Mouse (Mus musculus) kidney, postnatal 0 days (tissue): ENCODE data around the gene Sec14l2. TPM values are rescaled to one million over a fixed set of nuclear protein-coding genes. Genes with fewer than 3 reads are reported as not detected.
"Not testable (repeated sequence)": the region's sequence is repeated elsewhere in the genome, so short reads cannot be mapped to it uniquely, and the experiment has no call there.

Experiments used
- ATAC-seq: fragments of 200-750 bp; cut with Nextera tagmentation; replicated peaks from 2 replicates; pipeline ENCODE4 v1.8.0; 2017; ENCODE audit warnings: low read depth, moderate number of reproducible peaks, moderate TSS enrichment, moderate library complexity; ENCODE audit not compliant: low FRiP score
- DNase-seq: peaks from one replicate; pipeline ENCODE4 v3.0.0-alpha.2; 2016; ENCODE audit warnings: low spot score
- H3K27ac ChIP-seq: fragments of 300-500 bp; sonication (generic); 2 replicates; pipeline ENCODE4 v1.5.1; 2014; ENCODE audit warnings: mild to moderate bottlenecking
- H3K27me3 ChIP-seq: fragments of 300-500 bp; sonication (generic); 2 replicates; pipeline ENCODE4 v1.6.1; 2014; ENCODE audit warnings: low read length, mixed read lengths; ENCODE audit not compliant: insufficient read depth
- H3K36me3 ChIP-seq: fragments of 300-500 bp; sonication (generic); 2 replicates; pipeline ENCODE4 v1.6.1; 2014; ENCODE audit warnings: low read length, mixed read lengths; ENCODE audit not compliant: insufficient read depth
- H3K4me1 ChIP-seq: fragments of 300-500 bp; sonication (generic); replicated peaks from 2 replicates; pipeline ENCODE4 v1.6.1; 2014; ENCODE audit warnings: antibody characterized with exemption, low read length, mixed read lengths; ENCODE audit not compliant: insufficient read depth
- H3K4me2 ChIP-seq: fragments of 300-500 bp; sonication (generic); 2 replicates; pipeline ENCODE4 v1.6.1; 2014; ENCODE audit warnings: mild to moderate bottlenecking, low read length, moderate library complexity, mixed read lengths
- H3K4me3 ChIP-seq: fragments of 300-500 bp; sonication (generic); replicated peaks from 2 replicates; pipeline ENCODE4 v1.5.1; 2014; ENCODE audit warnings: low read depth, low read length
- H3K9ac ChIP-seq: fragments of 300-500 bp; sonication (generic); 2 replicates; pipeline ENCODE4 v1.6.1; 2014; ENCODE audit warnings: low read depth, low read length
- H3K9me3 ChIP-seq: fragments of 300-500 bp; sonication (generic); replicated peaks from 2 replicates; pipeline ENCODE4 v1.6.1; 2016; ENCODE audit warnings: low read length, inconsistent platforms, mixed read lengths
- CTCF ChIP-seq: IDR thresholded peaks from 2 replicates; pipeline ENCODE4 v1.5.1; 2016; ENCODE audit warnings: antibody characterized with exemption, low read depth, mild to moderate bottlenecking, moderate library complexity
- WGBS: fragments of 180-500 bp; shearing (Covaris S2); extraction: QIAGEN DNeasy Blood & Tissue Kit; methylation state at CpG from one replicate; pipeline ENCODE4 v1.1.7; 2014; 5-methylcytosine and 5-hydroxymethylcytosine counted together
- polyA plus RNA-seq: library from polyadenylated mRNA; unstranded; fragments of >200 nt; fragmentation: Nextera tagmentation; extraction: Ambion mirVana; gene quantifications from 2 replicates; pipeline ENCODE4 v1.2.1, GENCODE M21; 2015

Gene Sec14l2
- polyA plus RNA-seq, 1 experiment from 2014 or later: 1.3 TPM

DNA sequence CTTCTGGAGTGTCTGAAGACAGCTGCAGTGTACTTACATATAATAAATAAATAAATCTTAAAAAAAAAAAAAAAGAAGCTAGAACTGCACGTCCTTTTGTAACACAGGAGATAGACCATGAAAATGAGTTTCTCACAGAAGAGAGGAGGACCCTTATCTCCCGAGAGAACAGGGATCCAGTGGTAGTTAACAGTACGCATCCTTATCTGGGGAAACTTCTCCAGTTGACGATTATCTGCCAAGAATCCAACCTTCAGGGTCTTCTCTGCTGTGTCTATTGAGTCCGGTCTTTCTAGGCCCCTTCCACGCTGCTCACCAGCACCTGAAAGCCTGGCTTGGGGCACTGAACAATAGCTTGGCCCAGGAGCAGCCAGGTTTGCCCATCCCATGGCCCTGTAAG is 9.2 kb downstream of the Sec14l2 start:
- WGBS: 79% methylated on average over 6 of the region's 6 CpGs
- DNase-seq (no peak), ATAC-seq (no peak)
- H3K9ac ChIP-seq: no peak overlapping the region
- H3K4me2 ChIP-seq: no peak overlapping the region
- no peaks in the 10 kb centered on the region for H3K9me3 ChIP-seq
- H3K4me3 ChIP-seq: no peak overlapping the region
- H3K4me1 ChIP-seq: peaks cover 11% of the 10 kb centered on the region; the same call in 1 of the 2 replicates
- H3K36me3 ChIP-seq: no peaks in the 10 kb centered on the region
- no peak overlapping the region for H3K27ac ChIP-seq
- no peaks in the 10 kb centered on the region for H3K27me3 ChIP-seq
- TF ChIP-seq CTCF: no peak

DNA sequence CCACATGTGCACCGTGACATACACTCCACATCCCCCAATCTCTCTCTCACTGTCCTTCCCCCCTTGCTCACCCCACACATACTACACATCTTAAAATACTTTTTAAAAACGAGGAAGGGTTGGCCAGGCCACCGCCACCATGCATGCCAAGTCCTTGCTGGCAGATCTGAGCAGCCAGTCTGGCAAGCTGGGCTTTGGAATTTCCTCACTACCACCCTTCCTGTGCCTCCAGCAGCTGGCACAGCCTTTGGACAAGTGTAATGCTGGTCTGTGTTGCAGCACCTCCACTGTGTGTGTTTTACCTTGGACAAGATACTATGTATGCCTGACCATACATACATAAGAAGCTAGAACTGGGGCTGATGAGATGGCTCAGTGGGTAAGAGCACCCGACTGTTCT is 9.7 kb downstream of the Sec14l2 start:
- Histone ChIP-seq H3K36me3 (no peaks in the 10 kb centered on the region), H3K27me3 (no peaks in the 10 kb centered on the region), H3K9me3 (no peaks in the 10 kb centered on the region), H3K4me3 (no peak overlapping the region), H3K4me1 (peaks cover 9% of the 10 kb centered on the region; the same call in 1 of the 2 replicates), H3K27ac (no peak overlapping the region), H3K9ac (no peak overlapping the region), H3K4me2 (no peak overlapping the region)
- WGBS: 86% methylated on average over 4 of the region's 4 CpGs
- no peak for TF ChIP-seq CTCF
- ATAC-seq: no peak
- no peak for DNase-seq

GRCm38 (mm10) chr11:4112861-4113260 is 10.4 kb downstream of the Sec14l2 start:
- ATAC-seq (no peak), DNase-seq (no peak)
- Histone ChIP-seq H3K9ac (no peak overlapping the region), H3K4me3 (no peak overlapping the region), H3K4me2 (no peak overlapping the region), H3K36me3 (no peaks in the 10 kb centered on the region), H3K9me3 (no peaks in the 10 kb centered on the region), H3K27me3 (no peaks in the 10 kb centered on the region), H3K4me1 (peaks cover 4% of the 10 kb centered on the region; the same call in 1 of the 2 replicates), H3K27ac (no peak overlapping the region)
- no peak for TF ChIP-seq CTCF
- WGBS: 59% methylated on average over 6 of the region's 6 CpGs

GRCm38 (mm10) chr11:4112033-4112432 is 11.2 kb downstream of the Sec14l2 start:
- no peak for DNase-seq
- no peak overlapping the region for H3K27ac ChIP-seq
- H3K9me3 ChIP-seq: no peaks in the 10 kb centered on the region

GRCm38 (mm10) chr11:4108691-4109090 is 14.5 kb downstream of the Sec14l2 start:
- ATAC-seq (no peak), DNase-seq (no peak)
- Histone ChIP-seq H3K27ac (no peak overlapping the region), H3K9me3 (no peaks in the 10 kb centered on the region), H3K9ac (no peak overlapping the region), H3K27me3 (no peaks in the 10 kb centered on the region), H3K36me3 (no peaks in the 10 kb centered on the region), H3K4me1 (no peaks in the 10 kb centered on the region), H3K4me2 (no peak overlapping the region), H3K4me3 (no peak overlapping the region)
- WGBS: 72% methylated on average over 7 of the region's 7 CpGs
- no peak for TF ChIP-seq CTCF

More at GRCm38 (mm10) chr11:4112033-4112432, 11.2 kb downstream of the Sec14l2 start:
- H3K4me3 ChIP-seq: no peak overlapping the region
- no peak overlapping the region for H3K9ac ChIP-seq
- no peaks in the 10 kb centered on the region for H3K36me3 ChIP-seq
- no peak overlapping the region for H3K4me2 ChIP-seq
- no peaks in the 10 kb centered on the region for H3K4me1 ChIP-seq
- no peak for ATAC-seq
- TF ChIP-seq CTCF: no peak
- WGBS: 89% methylated on average over 4 of the region's 4 CpGs
- no peaks in the 10 kb centered on the region for H3K27me3 ChIP-seq

DNA sequence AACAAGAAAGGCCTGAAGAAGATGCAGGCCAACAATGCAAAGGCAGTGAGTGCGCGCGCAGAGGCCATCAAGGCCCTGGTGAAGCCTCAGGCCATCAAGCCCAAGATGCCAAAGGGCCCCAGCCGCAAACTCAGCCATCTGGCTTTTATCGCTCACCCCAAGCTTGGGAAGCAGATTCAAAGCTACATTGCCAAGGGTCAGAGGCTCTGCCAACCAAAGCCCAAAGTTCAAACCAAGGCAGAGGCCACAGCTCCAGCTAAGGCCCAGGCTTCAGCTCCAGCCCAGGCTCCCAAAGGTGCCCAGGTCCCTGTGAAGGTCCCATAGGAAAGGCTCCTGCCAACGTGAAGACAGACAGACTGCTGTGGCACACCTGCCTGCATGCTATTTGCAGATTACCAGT is 15.3 kb downstream of the Sec14l2 start:
- not testable (repeated sequence) for ATAC-seq, H3K4me3 ChIP-seq
- WGBS: 95% methylated on average over 6 of the region's 6 CpGs

DNA sequence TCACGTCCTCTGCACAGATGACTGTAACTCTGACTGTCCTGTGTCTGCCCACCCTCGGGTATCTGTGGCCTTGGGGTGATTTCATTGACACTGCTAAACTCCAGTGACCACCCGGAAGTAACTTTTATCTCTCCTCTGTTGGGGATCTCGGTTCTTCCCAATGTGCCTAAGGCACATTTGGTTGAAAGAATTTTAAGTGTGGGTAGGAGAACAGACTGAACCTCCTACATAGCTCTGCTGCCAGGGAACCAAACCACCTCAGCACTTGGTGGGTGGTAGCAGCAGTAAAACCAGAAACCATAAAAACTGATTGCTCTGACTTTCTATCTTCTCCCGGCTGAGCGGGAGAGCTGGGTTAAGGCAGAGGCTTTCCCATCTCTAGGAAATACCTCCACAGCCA is 17.8 kb downstream of the Sec14l2 start:
- Histone ChIP-seq H3K4me3 (no peak overlapping the region), H3K36me3 (no peaks in the 10 kb centered on the region), H3K27ac (no peak overlapping the region), H3K4me2 (no peak overlapping the region), H3K9me3 (no peaks in the 10 kb centered on the region), H3K27me3 (no peaks in the 10 kb centered on the region), H3K9ac (no peak overlapping the region), H3K4me1 (no peaks in the 10 kb centered on the region)
- TF ChIP-seq CTCF: no peak
- ATAC-seq (no peak), DNase-seq (no peak)
- 19% methylated on average over 6 of the region's 6 CpGs for WGBS

More for the DNA sequence above, 15.3 kb downstream of the Sec14l2 start:
- H3K27me3 ChIP-seq, H3K27ac ChIP-seq, H3K36me3 ChIP-seq, H3K4me1 ChIP-seq, DNase-seq, H3K4me2 ChIP-seq, H3K9ac ChIP-seq, H3K9me3 ChIP-seq: not testable (repeated sequence)
